Mouse (Mus musculus): ENCODE results near the gene Npr1. TPM values are rescaled to one million over a fixed set of nuclear protein-coding genes. Genes with fewer than 3 reads are reported as not detected.

The Npr1 gene
- polyA plus RNA-seq, 1 experiment, result 64.8 TPM

DNA sequence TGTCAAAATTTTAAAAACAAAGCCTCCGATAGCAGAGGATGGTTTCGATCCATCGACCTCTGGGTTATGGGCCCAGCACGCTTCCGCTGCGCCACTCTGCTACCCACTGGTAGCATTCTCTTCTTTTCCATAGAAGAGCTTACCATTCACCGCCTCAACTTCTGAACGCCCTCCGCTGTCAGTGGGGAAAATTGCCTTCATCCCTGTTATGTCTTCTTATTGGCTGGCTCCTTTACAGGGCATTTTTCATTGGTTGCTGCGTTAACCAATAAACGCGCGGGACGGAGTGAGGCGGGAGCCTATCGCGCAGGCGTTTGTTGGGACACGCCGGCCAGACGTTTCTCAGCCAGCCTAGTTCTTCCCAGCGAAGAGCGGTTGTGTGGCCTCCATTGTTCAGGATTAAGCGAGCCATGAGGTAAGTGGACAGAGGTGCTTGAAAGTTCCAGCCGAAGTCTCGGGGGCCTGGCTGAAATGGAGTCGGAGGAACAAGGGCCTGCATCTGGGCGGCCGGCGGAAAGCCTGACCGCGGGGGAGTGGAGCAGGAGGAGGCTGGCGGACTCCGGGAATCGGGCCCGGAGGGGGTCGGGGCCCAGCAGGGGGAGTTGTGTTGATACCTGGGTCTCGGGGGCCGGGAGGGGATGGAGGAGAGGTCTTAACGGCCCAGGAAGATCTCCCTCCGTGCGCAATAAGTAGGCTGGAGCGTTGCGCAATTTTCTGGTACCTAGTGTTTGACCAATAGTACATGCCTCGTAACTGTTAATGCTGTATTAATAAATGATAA lies 10.4 kb upstream of the Npr1 start, which contains the start of gene Ilf2:
Gene Ilf2 (plus strand): TSS at position 296 of the 781 bp plus-strand sequence.
- no peaks in the 10 kb centered on the region for H3K27me3 ChIP-seq (ENCODE audit: control insufficient read depth, insufficient read depth, low read length)
- H3K4me3 ChIP-seq (ENCODE audit: control insufficient read depth, low read depth, low read length), result peak within 1 kb of the TSS; percentile 93
- H3K36me3 ChIP-seq (ENCODE audit: control insufficient read depth, insufficient read depth, low read length), result no peaks in the 10 kb centered on the region; the same call in 1 of the 2 replicates
- H3K27ac ChIP-seq (ENCODE audit: control insufficient read depth, insufficient read depth, low read depth, low read length), result peak within 1 kb of the TSS; percentile 92
- TF ChIP-seq POLR2A (IDR thresholded peaks at IDR 0.05; ENCODE audit: control insufficient read depth, low read depth, low read length), result peak; percentile 98
- TF ChIP-seq CTCF (IDR thresholded peaks at IDR 0.05; ENCODE audit: control insufficient read depth, insufficient read depth, insufficient replicate concordance, low read depth, low read length), result 0 out of 2 replicates have a peak, but pooled peaks have one; percentile 4
- no peaks in the 10 kb centered on the region; the same call in none of the 2 replicates for H3K4me1 ChIP-seq (ENCODE audit: control insufficient read depth, insufficient read depth, low read length)

GRCm38 (mm10) chr3:90475151-90475830 lies 9.6 kb upstream of the Npr1 start:
- H3K36me3 ChIP-seq (ENCODE audit: control insufficient read depth, insufficient read depth, low read length), result no peaks in the 10 kb centered on the region; the same call in 1 of the 2 replicates
- no peak overlapping the region for H3K4me3 ChIP-seq (ENCODE audit: control insufficient read depth, low read depth, low read length)
- TF ChIP-seq POLR2A (IDR thresholded peaks at IDR 0.05; ENCODE audit: control insufficient read depth, low read depth, low read length), result no peak
- TF ChIP-seq CTCF (IDR thresholded peaks at IDR 0.05; ENCODE audit: control insufficient read depth, insufficient read depth, insufficient replicate concordance, low read depth, low read length), result no peak
- no peak overlapping the region for H3K27ac ChIP-seq (ENCODE audit: control insufficient read depth, insufficient read depth, low read depth, low read length)
- H3K4me1 ChIP-seq (ENCODE audit: control insufficient read depth, insufficient read depth, low read length), result no peaks in the 10 kb centered on the region; the same call in none of the 2 replicates
- H3K27me3 ChIP-seq (ENCODE audit: control insufficient read depth, insufficient read depth, low read length), result no peaks in the 10 kb centered on the region

DNA sequence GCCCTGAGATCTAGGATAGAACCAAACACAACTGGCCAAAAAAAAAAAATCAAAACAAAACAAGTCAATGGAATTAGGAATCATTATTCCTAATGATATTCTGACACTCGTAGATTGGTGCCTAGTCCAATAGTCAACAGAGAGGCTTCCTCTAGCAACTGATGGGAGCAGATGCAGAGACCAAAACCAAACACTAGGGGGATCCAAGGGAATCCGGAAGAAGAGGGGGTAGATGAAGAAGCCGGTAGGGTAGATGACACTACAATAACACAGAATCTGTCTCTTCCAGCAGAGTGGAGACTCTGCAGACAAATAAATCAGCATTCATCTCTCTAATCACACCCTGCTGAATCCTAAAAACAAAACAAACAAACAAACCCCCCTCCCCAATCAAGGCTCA lies 6.5 kb upstream of the Npr1 start:
- Histone ChIP-seq H3K36me3 (ENCODE audit: control insufficient read depth, insufficient read depth, low read length) (no peaks in the 10 kb centered on the region), H3K4me1 (ENCODE audit: control insufficient read depth, insufficient read depth, low read length) (no peaks in the 10 kb centered on the region; the same call in none of the 2 replicates), H3K4me3 (ENCODE audit: control insufficient read depth, low read depth, low read length) (no peak overlapping the region), H3K27ac (ENCODE audit: control insufficient read depth, insufficient read depth, low read depth, low read length) (no peak overlapping the region), H3K27me3 (ENCODE audit: control insufficient read depth, insufficient read depth, low read length) (no peaks in the 10 kb centered on the region)
- TF ChIP-seq POLR2A (IDR thresholded peaks at IDR 0.05; ENCODE audit: control insufficient read depth, low read depth, low read length), result no peak
- TF ChIP-seq CTCF (IDR thresholded peaks at IDR 0.05; ENCODE audit: control insufficient read depth, insufficient read depth, insufficient replicate concordance, low read depth, low read length), result no peak

DNA sequence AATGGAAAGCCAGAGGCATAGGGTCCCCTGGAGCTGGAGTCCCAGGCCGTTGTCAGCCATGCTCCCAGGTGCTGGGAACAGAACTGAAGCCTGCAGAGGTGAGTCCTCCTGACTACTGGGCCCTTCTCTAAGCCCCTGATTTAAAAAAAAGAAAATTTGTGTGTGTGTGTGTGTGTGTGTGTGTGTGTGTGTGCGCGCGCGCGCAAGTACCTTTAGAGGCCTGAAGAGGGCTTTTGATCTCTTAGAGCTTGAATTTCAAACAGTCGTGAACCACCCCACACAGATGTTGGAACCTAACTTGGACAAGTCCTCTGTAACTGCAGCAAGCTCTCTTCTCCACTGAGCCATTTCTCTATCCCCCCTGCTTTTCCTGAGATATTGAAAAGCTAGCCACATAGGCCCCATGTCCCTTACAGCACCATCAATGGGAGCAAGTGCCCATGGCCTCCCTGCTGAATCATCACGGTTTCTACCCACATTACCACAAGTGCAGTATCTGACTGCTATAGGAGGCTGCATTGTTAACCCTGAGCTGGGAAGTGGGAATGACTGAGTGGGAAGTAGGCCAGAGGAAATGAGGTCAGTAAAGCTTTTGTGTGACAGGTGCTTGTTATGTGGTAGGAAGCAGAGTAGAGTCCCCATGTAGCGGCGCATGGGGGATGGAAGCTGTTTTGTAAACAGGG lies 2.1 kb upstream of the Npr1 start:
- peaks cover 3% of the 10 kb centered on the region; the same call in 1 of the 2 replicates for H3K27me3 ChIP-seq (ENCODE audit: control insufficient read depth, insufficient read depth, low read length)
- no peak overlapping the region for H3K27ac ChIP-seq (ENCODE audit: control insufficient read depth, insufficient read depth, low read depth, low read length)
- TF ChIP-seq POLR2A (IDR thresholded peaks at IDR 0.05; ENCODE audit: control insufficient read depth, low read depth, low read length) (no peak), CTCF (IDR thresholded peaks at IDR 0.05; ENCODE audit: control insufficient read depth, insufficient read depth, insufficient replicate concordance, low read depth, low read length) (no peak)
- no peak overlapping the region for H3K4me3 ChIP-seq (ENCODE audit: control insufficient read depth, low read depth, low read length)
- peaks cover 10% of the 10 kb centered on the region for H3K4me1 ChIP-seq (ENCODE audit: control insufficient read depth, insufficient read depth, low read length)
- no peaks in the 10 kb centered on the region for H3K36me3 ChIP-seq (ENCODE audit: control insufficient read depth, insufficient read depth, low read length)

GRCm38 (mm10) chr3:90466311-90466766 lies 673 bp upstream of the Npr1 start:
- peaks cover 3% of the 10 kb centered on the region; the same call in 1 of the 2 replicates for H3K27me3 ChIP-seq (ENCODE audit: control insufficient read depth, insufficient read depth, low read length)
- no peak overlapping the region for H3K27ac ChIP-seq (ENCODE audit: control insufficient read depth, insufficient read depth, low read depth, low read length)
- peak overlapping the region; percentile 69 for H3K4me3 ChIP-seq (ENCODE audit: control insufficient read depth, low read depth, low read length)
- H3K36me3 ChIP-seq (ENCODE audit: control insufficient read depth, insufficient read depth, low read length), result no peaks in the 10 kb centered on the region
- TF ChIP-seq POLR2A (IDR thresholded peaks at IDR 0.05; ENCODE audit: control insufficient read depth, low read depth, low read length), result no peak
- TF ChIP-seq CTCF (IDR thresholded peaks at IDR 0.05; ENCODE audit: control insufficient read depth, insufficient read depth, insufficient replicate concordance, low read depth, low read length), result peak; percentile 28; the same call in 1 of the 2 replicates
- peaks cover 10% of the 10 kb centered on the region for H3K4me1 ChIP-seq (ENCODE audit: control insufficient read depth, insufficient read depth, low read length)

GRCm38 (mm10) chr3:90465081-90465685 lies 483 bp downstream of the Npr1 start:
- Histone ChIP-seq H3K4me3 (ENCODE audit: control insufficient read depth, low read depth, low read length) (peak overlapping the region; percentile 74), H3K36me3 (ENCODE audit: control insufficient read depth, insufficient read depth, low read length) (no peaks in the 10 kb centered on the region), H3K4me1 (ENCODE audit: control insufficient read depth, insufficient read depth, low read length) (peaks cover 10% of the 10 kb centered on the region), H3K27ac (ENCODE audit: control insufficient read depth, insufficient read depth, low read depth, low read length) (peak overlapping the region; percentile 80), H3K27me3 (ENCODE audit: control insufficient read depth, insufficient read depth, low read length) (peaks cover 3% of the 10 kb centered on the region; the same call in 1 of the 2 replicates)
- no peak for TF ChIP-seq POLR2A (IDR thresholded peaks at IDR 0.05; ENCODE audit: control insufficient read depth, low read depth, low read length)
- no peak for TF ChIP-seq CTCF (IDR thresholded peaks at IDR 0.05; ENCODE audit: control insufficient read depth, insufficient read depth, insufficient replicate concordance, low read depth, low read length)

All from testis, adult 2 months (tissue).